Mouse (Mus musculus): ENCODE data around the gene Ptgs2. TPM values are rescaled to one million over a fixed set of nuclear protein-coding genes. Genes with fewer than 3 reads are reported as not detected.

Ptgs2 gene
- polyA plus RNA-seq (2012; ENCODE audit: insufficient read depth, insufficient read length, low replicate concordance, missing spikeins), result not detected in 2 replicates

DNA sequence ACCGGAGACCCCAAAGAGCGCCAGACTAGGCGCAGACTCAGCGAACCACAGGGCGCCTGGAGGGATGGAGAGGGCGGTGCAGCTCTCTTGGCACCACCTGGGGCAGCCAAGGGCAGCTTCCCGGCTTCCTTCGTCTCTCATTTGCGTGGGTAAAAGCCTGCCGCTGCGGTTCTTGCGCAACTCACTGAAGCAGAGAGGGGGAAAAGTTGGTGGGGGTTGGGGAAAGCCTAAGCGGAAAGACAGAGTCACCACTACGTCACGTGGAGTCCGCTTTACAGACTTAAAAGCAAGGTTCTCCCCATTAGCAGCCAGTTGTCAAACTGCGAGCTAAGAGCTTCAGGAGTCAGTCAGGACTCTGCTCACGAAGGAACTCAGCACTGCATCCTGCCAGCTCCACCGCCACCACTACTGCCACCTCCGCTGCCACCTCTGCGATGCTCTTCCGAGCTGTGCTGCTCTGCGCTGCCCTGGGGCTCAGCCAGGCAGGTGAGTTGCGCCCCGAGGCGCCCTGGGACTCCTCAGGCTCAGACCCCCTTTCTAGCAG is at the start of gene Ptgs2:
Gene Ptgs2 (plus strand): TSS at position 242 of the 544 bp plus-strand sequence.
- Histone ChIP-seq H3K27ac (ENCODE audit: insufficient read depth, low read depth, low read length) (peak within 1 kb of the TSS; percentile 33), H3K4me3 (ENCODE audit: insufficient read depth, low read depth, low read length) (peak within 1 kb of the TSS; percentile 54), H3K4me1 (ENCODE audit: control insufficient read depth, insufficient read depth, low read length) (peaks cover 7% of the 10 kb centered on the region)
- 1% methylated on average over 26 of the region's 26 CpGs for WGBS
- TF ChIP-seq CTCF (IDR thresholded peaks at IDR 0.05; ENCODE audit: insufficient read depth, low read depth, low read length) (peak; percentile 6; the same call in 1 of the 2 replicates), POLR2A (IDR thresholded peaks at IDR 0.05; ENCODE audit: insufficient read depth, low read depth, low read length) (no peak)

DNA sequence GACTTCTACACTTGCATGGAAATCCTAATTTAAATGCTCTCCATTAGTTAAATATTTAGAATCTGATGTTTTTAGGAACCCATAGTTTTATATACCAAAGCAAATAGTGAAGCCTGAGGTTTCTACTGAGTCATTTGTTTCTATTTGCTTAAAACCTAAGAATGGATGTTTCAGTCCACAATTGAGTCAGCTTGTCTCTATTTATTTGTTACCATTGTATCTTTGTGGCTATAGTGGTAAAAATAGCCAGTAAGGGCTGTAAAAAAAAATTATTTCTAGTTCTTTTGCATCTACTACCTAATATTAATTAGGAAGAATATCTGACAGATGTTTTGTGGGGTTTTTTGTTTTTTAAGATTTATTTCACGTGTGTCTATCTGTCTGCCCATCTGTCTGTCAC is 49.6 kb upstream of the Ptgs2 start:
- no peak overlapping the region for H3K4me3 ChIP-seq (ENCODE audit: insufficient read depth, low read depth, low read length)
- no peak overlapping the region for H3K27ac ChIP-seq (ENCODE audit: insufficient read depth, low read depth, low read length)
- TF ChIP-seq CTCF (IDR thresholded peaks at IDR 0.05; ENCODE audit: insufficient read depth, low read depth, low read length), result no peak
- no peak for TF ChIP-seq POLR2A (IDR thresholded peaks at IDR 0.05; ENCODE audit: insufficient read depth, low read depth, low read length)
- 86% methylated on average over 1 of the region's 1 CpGs for WGBS
- no peaks in the 10 kb centered on the region for H3K4me1 ChIP-seq (ENCODE audit: control insufficient read depth, insufficient read depth, low read length)

GRCm38 (mm10) chr1:150065684-150066083 is 34.1 kb upstream of the Ptgs2 start:
- H3K4me1 ChIP-seq (ENCODE audit: control insufficient read depth, insufficient read depth, low read length), result no peaks in the 10 kb centered on the region
- no peak overlapping the region for H3K4me3 ChIP-seq (ENCODE audit: insufficient read depth, low read depth, low read length)
- 85% methylated on average over 1 of the region's 1 CpGs for WGBS
- TF ChIP-seq CTCF (IDR thresholded peaks at IDR 0.05; ENCODE audit: insufficient read depth, low read depth, low read length) (no peak), POLR2A (IDR thresholded peaks at IDR 0.05; ENCODE audit: insufficient read depth, low read depth, low read length) (no peak)
- no peak overlapping the region for H3K27ac ChIP-seq (ENCODE audit: insufficient read depth, low read depth, low read length)

GRCm38 (mm10) chr1:150072880-150073279 is 27.0 kb upstream of the Ptgs2 start:
- H3K4me1 ChIP-seq (ENCODE audit: control insufficient read depth, insufficient read depth, low read length), result no peaks in the 10 kb centered on the region
- TF ChIP-seq POLR2A (IDR thresholded peaks at IDR 0.05; ENCODE audit: insufficient read depth, low read depth, low read length) (no peak), CTCF (IDR thresholded peaks at IDR 0.05; ENCODE audit: insufficient read depth, low read depth, low read length) (no peak)
- no peak overlapping the region for H3K4me3 ChIP-seq (ENCODE audit: insufficient read depth, low read depth, low read length)
- 87% methylated on average over 3 of the region's 3 CpGs for WGBS
- no peak overlapping the region for H3K27ac ChIP-seq (ENCODE audit: insufficient read depth, low read depth, low read length)

GRCm38 (mm10) chr1:150074609-150075008 is 25.2 kb upstream of the Ptgs2 start:
- no peak overlapping the region for H3K4me3 ChIP-seq (ENCODE audit: insufficient read depth, low read depth, low read length)
- 66% methylated on average over 1 of the region's 1 CpGs for WGBS

DNA sequence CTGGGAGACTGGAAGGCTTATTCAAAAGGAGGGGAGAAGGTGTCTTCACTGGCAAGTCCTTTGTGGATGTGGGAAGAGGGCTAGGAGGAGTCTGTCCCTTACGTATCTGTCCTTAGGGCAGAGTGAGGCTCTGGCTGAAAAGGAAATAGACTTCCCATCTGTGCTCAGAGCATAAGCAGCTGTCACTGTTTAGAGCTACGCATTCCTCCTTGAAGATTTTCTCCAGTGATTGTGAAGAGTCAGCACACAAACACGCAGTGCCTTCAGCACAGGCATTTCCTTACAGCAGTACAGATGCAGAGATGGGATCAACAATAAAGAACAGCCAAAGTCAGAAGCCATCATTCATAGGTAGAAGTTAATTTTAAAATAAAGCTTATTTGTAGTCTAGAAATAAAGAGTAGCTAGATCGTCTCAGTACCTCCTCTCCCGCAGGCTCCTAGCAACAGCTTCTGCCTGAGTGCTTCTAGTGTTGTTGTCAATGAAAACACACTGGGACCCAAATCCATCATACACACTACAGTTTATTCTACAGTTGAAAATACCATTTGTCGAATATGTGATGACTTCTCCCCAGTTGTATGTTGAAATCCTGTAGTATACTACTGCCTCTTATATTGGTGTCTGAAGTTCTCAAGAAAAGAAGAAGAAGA is 10.7 kb upstream of the Ptgs2 start:
- H3K4me1 ChIP-seq (ENCODE audit: control insufficient read depth, insufficient read depth, low read length), result no peaks in the 10 kb centered on the region
- no peak overlapping the region for H3K27ac ChIP-seq (ENCODE audit: insufficient read depth, low read depth, low read length)
- no peak overlapping the region for H3K4me3 ChIP-seq (ENCODE audit: insufficient read depth, low read depth, low read length)
- WGBS, result 67% methylated on average over 6 of the region's 6 CpGs
- TF ChIP-seq POLR2A (IDR thresholded peaks at IDR 0.05; ENCODE audit: insufficient read depth, low read depth, low read length) (no peak), CTCF (IDR thresholded peaks at IDR 0.05; ENCODE audit: insufficient read depth, low read depth, low read length) (no peak)

More at GRCm38 (mm10) chr1:150074609-150075008, 25.2 kb upstream of the Ptgs2 start:
- H3K27ac ChIP-seq (ENCODE audit: insufficient read depth, low read depth, low read length), result no peak overlapping the region
- no peaks in the 10 kb centered on the region for H3K4me1 ChIP-seq (ENCODE audit: control insufficient read depth, insufficient read depth, low read length)
- TF ChIP-seq CTCF (IDR thresholded peaks at IDR 0.05; ENCODE audit: insufficient read depth, low read depth, low read length) (no peak), POLR2A (IDR thresholded peaks at IDR 0.05; ENCODE audit: insufficient read depth, low read depth, low read length) (no peak)

DNA sequence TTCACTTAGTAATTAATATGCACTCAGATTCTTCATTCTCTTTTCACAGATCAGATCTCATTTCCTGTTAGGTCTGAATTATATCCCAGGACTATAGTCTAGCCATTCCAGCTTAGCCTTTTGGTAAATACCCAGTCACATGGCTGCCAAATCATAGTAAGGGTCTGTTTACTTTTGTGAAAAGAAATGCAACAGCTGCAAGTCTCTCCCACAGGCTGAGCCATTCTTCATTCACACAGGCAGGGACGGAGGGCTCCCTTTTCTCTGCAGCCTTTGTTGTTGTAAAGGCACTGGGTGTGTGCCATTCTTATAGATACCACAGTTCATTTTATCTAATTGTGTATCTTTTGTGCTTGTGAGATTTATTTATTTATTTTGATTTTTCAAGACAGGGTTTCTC is 9.6 kb upstream of the Ptgs2 start:
- TF ChIP-seq CTCF (IDR thresholded peaks at IDR 0.05; ENCODE audit: insufficient read depth, low read depth, low read length), result no peak
- TF ChIP-seq POLR2A (IDR thresholded peaks at IDR 0.05; ENCODE audit: insufficient read depth, low read depth, low read length), result no peak
- Histone ChIP-seq H3K27ac (ENCODE audit: insufficient read depth, low read depth, low read length) (no peak overlapping the region), H3K4me1 (ENCODE audit: control insufficient read depth, insufficient read depth, low read length) (no peaks in the 10 kb centered on the region), H3K4me3 (ENCODE audit: insufficient read depth, low read depth, low read length) (no peak overlapping the region)
- 65% methylated on average over 1 of the region's 1 CpGs for WGBS

- WGBS, result 90% methylated on average over 2 of the region's 2 CpGs
- no peak overlapping the region for H3K27ac ChIP-seq (ENCODE audit: insufficient read depth, low read depth, low read length)
- H3K4me1 ChIP-seq (ENCODE audit: control insufficient read depth, insufficient read depth, low read length), result peaks cover 7% of the 10 kb centered on the region
- H3K4me3 ChIP-seq (ENCODE audit: insufficient read depth, low read depth, low read length), result no peak overlapping the region
- no peak for TF ChIP-seq POLR2A (IDR thresholded peaks at IDR 0.05; ENCODE audit: insufficient read depth, low read depth, low read length)
- TF ChIP-seq CTCF (IDR thresholded peaks at IDR 0.05; ENCODE audit: insufficient read depth, low read depth, low read length), result no peak
Measured at GRCm38 (mm10) chr1:150097036-150097435, 2.8 kb upstream of the Ptgs2 start.

DNA sequence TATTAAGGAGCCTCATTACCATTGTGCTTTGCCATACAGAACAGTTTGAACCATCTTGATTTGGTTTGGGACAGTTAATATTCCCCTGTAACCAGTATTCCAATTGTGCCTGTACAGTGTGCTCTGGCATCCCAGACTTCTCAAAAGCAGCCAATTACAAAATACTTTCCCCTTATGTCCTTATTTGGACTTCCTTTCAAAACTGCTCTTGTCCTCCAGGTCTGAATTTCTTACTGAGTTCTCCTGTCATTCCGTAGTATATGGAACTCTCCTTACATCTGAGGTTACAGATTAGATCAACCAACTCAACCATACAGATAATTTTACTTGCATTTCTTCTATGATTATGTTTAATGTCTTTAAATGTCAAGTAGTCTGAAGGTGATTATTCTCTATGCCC is 2.1 kb upstream of the Ptgs2 start:
- 86% methylated on average over 1 of the region's 1 CpGs for WGBS
- TF ChIP-seq CTCF (IDR thresholded peaks at IDR 0.05; ENCODE audit: insufficient read depth, low read depth, low read length), result no peak
- TF ChIP-seq POLR2A (IDR thresholded peaks at IDR 0.05; ENCODE audit: insufficient read depth, low read depth, low read length), result no peak

More for the DNA sequence above, 2.1 kb upstream of the Ptgs2 start:
- H3K4me3 ChIP-seq (ENCODE audit: insufficient read depth, low read depth, low read length), result no peak overlapping the region
- H3K4me1 ChIP-seq (ENCODE audit: control insufficient read depth, insufficient read depth, low read length), result peaks cover 7% of the 10 kb centered on the region
- H3K27ac ChIP-seq (ENCODE audit: insufficient read depth, low read depth, low read length), result no peak overlapping the region

Measured in olfactory bulb, adult 2 months (tissue).